Mouse (Mus musculus) c-Kit-positive CD71-negative TER-119-negative erythroid progenitor cells, embryonic 14.5 days (primary cell): ENCODE results near the gene Ehd3.

Source experiments
- DNase-seq: peaks from one replicate; pipeline ENCODE4 v3.0.0-alpha.2; 2013; ENCODE audit warnings: low read depth

The Ehd3 gene

GRCm38 (mm10) chr17:73803521-73804184 lies at the start of gene Ehd3:
Gene Ehd3 (plus strand): TSS chr17:73804134.
- no peak for DNase-seq

DNA sequence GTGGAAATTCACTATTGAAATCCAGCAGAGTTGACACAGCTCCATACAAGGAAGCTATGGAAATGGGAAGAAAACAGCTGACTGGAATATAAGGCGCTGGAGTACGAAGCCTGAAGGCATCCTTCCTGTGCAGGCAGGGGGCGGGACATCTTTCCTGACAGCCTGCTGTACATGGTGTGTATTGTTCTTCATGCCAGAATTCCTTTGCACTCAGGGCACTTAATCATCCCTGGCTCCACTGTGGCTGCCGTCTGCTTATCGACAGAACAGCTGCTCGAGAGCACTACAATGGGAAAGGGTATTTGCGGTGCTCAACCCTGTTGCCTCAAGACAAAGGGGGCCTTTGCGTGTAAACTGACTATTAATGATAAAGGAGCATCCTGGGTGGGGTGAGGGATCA lies 33.0 kb upstream of the Ehd3 start:
- no peak for DNase-seq

DNA sequence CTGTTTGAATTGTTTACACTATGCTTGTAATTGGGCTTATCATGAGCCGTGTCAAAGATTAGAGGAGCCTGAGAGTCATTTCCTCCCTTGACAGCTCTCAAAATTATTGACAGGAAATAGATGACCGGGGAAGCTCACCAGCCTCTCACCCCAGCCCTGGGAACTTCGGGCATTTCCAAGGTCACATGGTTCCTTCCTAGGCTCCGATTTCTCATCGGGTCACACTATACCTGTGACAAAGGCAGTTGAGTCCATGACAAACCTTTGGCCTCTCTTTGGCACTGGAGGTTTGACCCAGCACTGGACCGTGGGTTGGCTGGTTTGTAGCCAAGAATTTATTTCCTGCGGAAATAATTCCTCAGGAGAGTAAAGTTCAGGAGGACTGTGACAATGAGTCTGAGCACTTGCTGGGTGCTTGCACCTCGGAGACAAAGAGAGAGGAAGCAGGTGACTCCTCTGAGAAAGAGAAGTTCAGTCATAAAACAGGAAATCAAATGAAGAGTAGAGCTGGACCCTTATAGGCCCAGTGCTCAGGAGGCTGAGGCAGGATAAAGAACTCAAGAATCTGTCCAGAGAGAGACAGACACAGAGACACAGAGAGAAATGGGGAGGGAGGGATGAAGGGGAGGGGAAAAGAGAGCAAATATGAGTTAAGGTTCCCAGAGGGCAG lies 17.2 kb upstream of the Ehd3 start:
- DNase-seq = no peak

- no peak for DNase-seq
Measured at GRCm38 (mm10) chr17:73790284-73791020, 13.5 kb upstream of the Ehd3 start.

GRCm38 (mm10) chr17:73796789-73797188 lies 7.1 kb upstream of the Ehd3 start:
- DNase-seq = no peak

DNA sequence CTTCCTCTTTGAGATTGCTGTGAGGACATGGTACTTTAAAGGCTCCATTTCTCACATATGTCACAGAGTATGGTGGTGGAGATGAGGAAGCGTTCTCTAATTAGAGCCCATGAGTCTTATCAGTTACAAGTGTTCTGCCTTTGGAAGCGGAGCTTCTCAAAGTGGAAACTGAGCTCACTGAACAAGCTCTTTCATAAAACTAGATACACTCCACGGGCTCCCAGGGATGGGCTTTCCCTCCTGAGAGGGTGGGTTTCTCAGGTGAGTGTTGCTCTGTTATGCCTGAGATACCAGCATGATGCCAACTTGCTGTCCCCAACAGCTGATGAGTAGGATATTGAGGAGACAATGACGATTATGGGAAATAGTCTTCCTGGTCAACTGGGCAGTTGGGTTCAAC lies 6.2 kb upstream of the Ehd3 start:
- no peak for DNase-seq

- peak; percentile 51 for DNase-seq
Measured at GRCm38 (mm10) chr17:73804592-73805271, 798 bp downstream of the Ehd3 start.

DNA sequence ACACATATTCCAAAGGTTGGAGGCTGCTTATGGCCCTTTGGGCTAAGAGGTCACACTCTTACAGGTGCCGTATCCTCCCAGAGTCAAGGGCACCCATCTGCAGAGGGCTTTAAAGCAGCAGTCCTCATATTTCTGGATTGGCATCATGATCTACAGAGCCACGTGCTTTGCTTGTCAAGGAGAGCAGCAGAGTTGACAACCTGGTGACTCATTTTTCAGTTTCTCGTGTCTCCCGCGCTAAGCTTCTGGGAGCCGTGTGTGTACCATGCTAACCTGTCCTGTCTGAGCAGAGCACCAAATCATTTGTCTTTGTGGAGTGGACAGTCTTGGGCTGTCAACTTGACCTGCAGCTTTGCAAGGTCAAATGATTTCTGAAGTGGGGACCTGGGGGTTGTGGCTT lies 2.4 kb downstream of the Ehd3 start:
- no peak for DNase-seq

GRCm38 (mm10) chr17:73807211-73807610 lies 3.3 kb downstream of the Ehd3 start:
- no peak for DNase-seq

DNA sequence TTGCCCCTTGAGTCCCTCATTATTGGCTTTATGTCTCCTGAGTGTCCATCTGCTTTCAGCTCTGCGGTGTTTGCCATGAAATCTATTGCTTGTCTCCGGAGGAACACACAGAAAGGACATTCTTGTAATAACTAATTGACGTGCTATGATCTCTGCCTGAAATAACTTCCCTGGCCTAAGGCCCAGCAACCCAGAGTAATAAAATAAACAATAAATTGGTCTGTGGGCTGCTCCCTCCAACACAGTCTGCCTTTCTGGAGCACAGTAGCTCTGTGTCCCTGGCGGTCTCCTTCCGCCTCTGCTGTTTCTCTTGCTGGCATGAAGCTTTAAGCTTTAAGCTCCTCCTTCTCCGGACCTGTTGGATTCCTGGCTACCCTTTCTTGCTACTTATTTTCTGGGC lies 4.5 kb downstream of the Ehd3 start:
- DNase-seq = no peak

- no peak for DNase-seq
Measured at GRCm38 (mm10) chr17:73810801-73811200, 6.9 kb downstream of the Ehd3 start.

- DNase-seq = no peak
Measured at GRCm38 (mm10) chr17:73811566-73811965, 7.6 kb downstream of the Ehd3 start.

- no peak for DNase-seq
Measured at GRCm38 (mm10) chr17:73813031-73813660, 9.2 kb downstream of the Ehd3 start.

GRCm38 (mm10) chr17:73814500-73815190 lies 10.7 kb downstream of the Ehd3 start:
- no peak for DNase-seq

DNA sequence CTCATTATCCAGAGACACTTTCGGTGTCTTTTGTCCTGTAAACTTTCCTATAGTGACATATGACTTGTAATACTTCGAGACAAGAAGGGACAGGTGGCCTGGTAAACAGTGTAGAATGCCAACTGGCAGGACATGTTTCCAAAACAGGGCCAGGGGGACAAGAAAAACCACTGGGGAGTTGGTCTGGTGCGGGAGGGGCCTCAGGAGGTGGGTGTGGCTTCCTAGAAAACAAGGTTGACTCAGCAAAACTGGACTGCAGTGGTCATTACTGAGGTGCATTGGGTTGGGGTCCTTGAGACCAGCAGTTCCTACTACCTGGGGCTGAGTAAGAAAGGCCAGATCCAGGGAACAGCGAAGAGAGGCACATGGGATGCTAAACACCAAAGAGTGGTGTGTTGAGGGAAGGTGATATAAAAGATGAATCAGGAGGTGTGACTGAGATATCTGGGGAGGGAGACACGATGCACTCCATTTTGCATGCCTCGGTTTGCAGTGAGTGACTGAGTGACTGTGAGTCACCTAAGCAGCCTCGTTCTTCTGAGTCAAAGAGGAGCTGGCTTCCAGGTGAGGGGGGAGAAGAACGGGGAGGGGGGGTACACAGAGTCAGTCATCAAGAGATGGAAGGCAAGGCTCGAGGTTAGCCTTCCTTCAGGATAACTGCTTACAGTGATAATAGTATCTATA lies 13.9 kb downstream of the Ehd3 start:
- no peak for DNase-seq

GRCm38 (mm10) chr17:73818936-73819335 lies 15.0 kb downstream of the Ehd3 start:
- no peak for DNase-seq

- DNase-seq = no peak
Measured at GRCm38 (mm10) chr17:73820726-73821125, 16.8 kb downstream of the Ehd3 start.

GRCm38 (mm10) chr17:73822255-73822654 lies 18.3 kb downstream of the Ehd3 start:
- no peak for DNase-seq

GRCm38 (mm10) chr17:73823121-73824021 lies 19.4 kb downstream of the Ehd3 start:
- DNase-seq = no peak

GRCm38 (mm10) chr17:73824022-73824340 lies 20.0 kb downstream of the Ehd3 start:
- no peak for DNase-seq
